ENCODE assay signal across 10 mouse cellular contexts in genomic region chr15:63921618-63922017, GRCm38 (mm10). TPM values are rescaled to one million over a fixed set of nuclear protein-coding genes. Genes with fewer than 3 reads are reported as not detected.
DNase-seq lines count a peak whose midpoint lies in the region; ATAC-seq and TF ChIP-seq lines count a peak whose summit lies in the region.
"Not testable (repeated sequence)": the region's sequence is repeated elsewhere in the genome, so short reads cannot be mapped to it uniquely, and the experiment has no call there.
"Had no signal": no experiment of that assay in that cellular context is flagged by ENCODE, and none has a peak within 500 bp of the region (broad histone marks: within the 10 kb centered on the region; RNA-seq: fewer than 3 reads in every experiment).

No protein-coding gene starts in this region.

- H3K27me3 ChIP-seq in intestine, embryonic 14.5 days (replicated peaks; ENCODE audit: control insufficient read depth, insufficient read depth, low read length); intestine, embryonic 15.5 days (replicated peaks); intestine, embryonic 16.5 days (replicated peaks; ENCODE audit: control insufficient read depth, insufficient read depth, low read length); intestine, postnatal 0 days (replicated peaks; ENCODE audit: control insufficient read depth, insufficient read depth, low read length): not testable (repeated sequence)

- H3K4me1 ChIP-seq in intestine, embryonic 14.5 days (replicated peaks; ENCODE audit: control insufficient read depth, insufficient read depth, low read length); intestine, embryonic 15.5 days (replicated peaks); intestine, embryonic 16.5 days (ENCODE audit: control insufficient read depth, insufficient read depth, low read length); intestine, postnatal 0 days (replicated peaks; ENCODE audit: control insufficient read depth, insufficient read depth, low read length): not testable (repeated sequence)

- H3K9me3 ChIP-seq in intestine, embryonic 14.5 days (ENCODE audit: control insufficient read depth, low read length); intestine, embryonic 15.5 days; intestine, embryonic 16.5 days (ENCODE audit: control insufficient read depth, low read length); intestine, postnatal 0 days (ENCODE audit: control insufficient read depth): not testable (repeated sequence)

- H3K9ac ChIP-seq in intestine, embryonic 14.5 days (ENCODE audit: low read length); intestine, embryonic 15.5 days; intestine, embryonic 16.5 days (ENCODE audit: low read depth, low read length); intestine, postnatal 0 days (ENCODE audit: low read depth, low read length): not testable (repeated sequence)

- DNase-seq in intestine, embryonic 14.5 days (ENCODE audit: low spot score), result not testable (repeated sequence)

- not testable (repeated sequence) for H3K36me3 ChIP-seq in intestine, embryonic 14.5 days (ENCODE audit: control insufficient read depth, insufficient read depth, low read length); intestine, embryonic 15.5 days; intestine, embryonic 16.5 days (ENCODE audit: control insufficient read depth, insufficient read depth, low read length); intestine, postnatal 0 days (ENCODE audit: control insufficient read depth, insufficient read depth)

- ATAC-seq in intestine, embryonic 14.5 days (replicated peaks; ENCODE audit: low FRiP score, low TSS enrichment, low read depth), result 0 out of 2 replicates have a peak, but pooled peaks have one; percentile 44
- peak; percentile 64 for ATAC-seq in intestine, embryonic 15.5 days
- peak; percentile 62 for ATAC-seq in intestine, embryonic 16.5 days
- ATAC-seq in intestine, postnatal 0 days, result peak; percentile 65

- 31% methylated on average over 2 of the region's 5 CpGs for WGBS in intestine, embryonic 14.5 days
- WGBS in intestine, embryonic 15.5 days, result 11% methylated on average over 2 of the region's 5 CpGs
- WGBS in intestine, embryonic 16.5 days, result 8% methylated on average over 2 of the region's 5 CpGs
- 8% methylated on average over 2 of the region's 5 CpGs for WGBS in intestine, postnatal 0 days

- not testable (repeated sequence) for H3K27ac ChIP-seq in intestine, embryonic 14.5 days (ENCODE audit: low read depth); intestine, embryonic 15.5 days; intestine, embryonic 16.5 days (ENCODE audit: low read length); intestine, postnatal 0 days (ENCODE audit: low read depth, low read length)

- not testable (repeated sequence) for TF ChIP-seq CTCF in intestine, postnatal 0 days (IDR thresholded peaks at IDR 0.05; ENCODE audit: low read depth)

- not testable (repeated sequence) for H3K4me2 ChIP-seq in intestine, embryonic 14.5 days (ENCODE audit: low read length); intestine, embryonic 15.5 days (replicated peaks); intestine, embryonic 16.5 days (ENCODE audit: low read depth, low read length); intestine, postnatal 0 days (replicated peaks; ENCODE audit: low read depth)

- H3K4me3 ChIP-seq in intestine, embryonic 14.5 days (ENCODE audit: low read depth, low read length); intestine, embryonic 15.5 days (replicated peaks); intestine, embryonic 16.5 days (ENCODE audit: low read length); intestine, postnatal 0 days (ENCODE audit: low read depth, low read length): not testable (repeated sequence)

RNA-seq across cellular contexts. Expression of gene Gsdmc4, which starts 9.5 kb away (rescaled TPM):
- 0.32 and 0.61 TPM in 2 replicates for polyA plus RNA-seq in intestine, embryonic 14.5 days (2014; fragmentation: Nextera tagmentation; extraction: Ambion mirVana)
- polyA plus RNA-seq in intestine, embryonic 15.5 days (2015; fragmentation: Nextera tagmentation; extraction: Ambion mirVana), result 0.28 and 0.52 TPM in 2 replicates
- polyA plus RNA-seq in intestine, embryonic 16.5 days (2015; fragmentation: Nextera tagmentation; extraction: Ambion mirVana), result 0.38 and 0.43 TPM in 2 replicates
- 7.9 and 10.1 TPM in 2 replicates for polyA plus RNA-seq in intestine, postnatal 0 days (2015; fragmentation: Nextera tagmentation; extraction: Ambion mirVana)
- polyA plus RNA-seq: adrenal gland, adult 2 months; brain, embryonic 14.5 days; CD4-positive, CD25-positive, alpha-beta regulatory T cell, adult 4 months; G1E had no signal

RNA-seq across cellular contexts. Expression of gene Gsdmc3, which starts 43.3 kb away (rescaled TPM):
- polyA plus RNA-seq in intestine, embryonic 14.5 days (2014; fragmentation: Nextera tagmentation; extraction: Ambion mirVana), result 0.30 and 0.34 TPM in 2 replicates
- 0.33 TPM in 1 of 2 replicates, not detected in the other for polyA plus RNA-seq in intestine, embryonic 15.5 days (2015; fragmentation: Nextera tagmentation; extraction: Ambion mirVana)
- 0.12 and 0.17 TPM in 2 replicates for polyA plus RNA-seq in intestine, embryonic 16.5 days (2015; fragmentation: Nextera tagmentation; extraction: Ambion mirVana)
- 3.3 and 4.0 TPM in 2 replicates for polyA plus RNA-seq in intestine, postnatal 0 days (2015; fragmentation: Nextera tagmentation; extraction: Ambion mirVana)
- polyA plus RNA-seq: activated CD4-positive, CD25-positive, alpha-beta regulatory T cell, adult 4 months; adrenal gland, adult 2 months; brain, embryonic 14.5 days; C2C12; G1E had no signal
